Mouse (Mus musculus) heart, embryonic 16.5 days (tissue): Measurements from ENCODE around the gene 1700008O03Rik. TPM values are rescaled to one million over a fixed set of nuclear protein-coding genes. Genes with fewer than 3 reads are reported as not detected.

Experiments
- ATAC-seq: fragments of 200-750 bp; cut with Nextera tagmentation; replicated peaks from 2 replicates; pipeline ENCODE4 v1.8.0; 2017; ENCODE audit warnings: moderate number of reproducible peaks; ENCODE audit not compliant: insufficient read depth, low FRiP score; ENCODE audit errors: extremely low read depth
- H3K27ac ChIP-seq: fragments of 300-500 bp; sonication (generic); 2 replicates; pipeline ENCODE4 v1.5.1; 2014; ENCODE audit warnings: mild to moderate bottlenecking, low read length, control low read depth, moderate library complexity
- H3K27me3 ChIP-seq: fragments of 300-500 bp; sonication (generic); 2 replicates; pipeline ENCODE4 v1.6.1; 2014; ENCODE audit warnings: low read length, mixed read lengths; ENCODE audit not compliant: control insufficient read depth, insufficient read depth
- H3K36me3 ChIP-seq: fragments of 300-500 bp; sonication (generic); 2 replicates; pipeline ENCODE4 v1.6.1; 2014; ENCODE audit not compliant: control insufficient read depth, insufficient read depth
- H3K4me1 ChIP-seq: fragments of 300-500 bp; sonication (generic); 2 replicates; pipeline ENCODE4 v1.6.1; 2014; ENCODE audit warnings: low read length, mixed read lengths; ENCODE audit not compliant: control insufficient read depth, insufficient read depth
- H3K4me2 ChIP-seq: fragments of 300-500 bp; sonication (generic); 2 replicates; pipeline ENCODE4 v1.6.1; 2014; ENCODE audit warnings: low read depth, mild to moderate bottlenecking, control low read depth, low read length
- H3K4me3 ChIP-seq: fragments of 300-500 bp; sonication (generic); 2 replicates; pipeline ENCODE4 v1.5.1; 2014; ENCODE audit warnings: mild to moderate bottlenecking, control low read depth, low read length
- H3K9ac ChIP-seq: fragments of 300-500 bp; sonication (generic); 2 replicates; pipeline ENCODE4 v1.6.1; 2014; ENCODE audit warnings: low read length, control low read depth
- H3K9me3 ChIP-seq: fragments of 300-500 bp; sonication (generic); replicated peaks from 2 replicates; pipeline ENCODE4 v1.6.1; 2016; ENCODE audit warnings: low read length; ENCODE audit not compliant: control insufficient read depth
- WGBS: fragments of 180-500 bp; shearing (Covaris S2); extraction: QIAGEN DNeasy Blood & Tissue Kit; methylation state at CpG from one replicate; pipeline ENCODE4 v1.1.7; 2014; 5-methylcytosine and 5-hydroxymethylcytosine counted together
- polyA plus RNA-seq: library from polyadenylated mRNA; unstranded; fragments of >200 nt; fragmentation: Nextera tagmentation; extraction: Ambion mirVana; gene quantifications from 2 replicates; pipeline ENCODE4 v1.2.1, GENCODE M21; 2015

1700008O03Rik gene
- polyA plus RNA-seq, result 0.32 and 0.41 TPM in 2 replicates

DNA sequence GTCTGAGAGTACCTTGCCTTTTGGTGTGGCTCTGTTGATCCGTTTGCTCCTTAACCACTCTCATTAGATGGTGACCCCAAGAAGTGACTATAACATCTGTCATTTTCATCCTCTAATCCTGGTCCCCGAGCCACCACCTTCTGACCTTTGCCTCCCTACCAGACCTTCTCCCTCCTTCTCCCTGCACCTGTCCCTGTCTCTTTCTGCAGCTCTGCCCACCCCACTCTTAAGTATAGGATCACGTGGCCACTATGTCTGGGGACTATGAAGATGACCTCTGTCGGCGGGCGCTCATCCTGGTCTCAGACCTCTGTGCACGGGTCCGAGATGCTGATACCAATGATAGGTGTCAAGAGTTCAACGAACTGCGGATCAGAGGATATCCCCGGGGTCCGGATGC, at the start of gene 1700008O03Rik:
1700008O03Rik (minus strand) TSS at position 101 of the 400 bp plus-strand sequence.
- peak within 1 kb of the TSS; percentile 59 for H3K4me3 ChIP-seq
- WGBS, result 76% methylated on average over 12 of the region's 12 CpGs
- no peak within 1 kb of the TSS for H3K27ac ChIP-seq
- H3K4me1 ChIP-seq, result peaks cover 2% of the 10 kb centered on the region; the same call in 1 of the 2 replicates
- H3K36me3 ChIP-seq, result no peaks in the 10 kb centered on the region
- peaks cover 19% of the 10 kb centered on the region for H3K27me3 ChIP-seq
- peak within 1 kb of the TSS; percentile 94 for H3K4me2 ChIP-seq
- no peak for ATAC-seq
- 0 out of 2 replicates have a peak, but pooled peaks cover 1% of the 10 kb centered on the region for H3K9me3 ChIP-seq
- H3K9ac ChIP-seq, result peak within 1 kb of the TSS; percentile 64

DNA sequence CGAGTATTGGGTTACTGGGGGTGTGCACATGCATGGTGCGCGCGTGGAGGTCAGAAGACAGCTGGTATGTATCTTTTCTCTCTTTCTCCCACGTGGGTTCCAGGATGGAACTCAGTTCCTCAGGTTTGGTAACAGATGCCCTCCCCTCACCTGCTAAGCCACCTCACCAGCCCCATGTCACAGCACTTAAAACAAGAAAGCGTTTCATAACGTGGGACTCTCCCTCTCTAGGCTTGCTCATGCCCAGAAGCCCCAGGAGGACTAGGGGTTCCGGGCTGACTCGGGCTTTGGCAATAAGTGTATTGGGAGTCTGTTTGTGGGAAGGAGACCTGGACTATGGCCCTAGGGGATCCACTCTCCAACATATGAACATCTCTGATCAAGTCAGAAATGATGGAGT, 48.5 kb upstream of the 1700008O03Rik start:
- Histone ChIP-seq H3K9me3 (no peaks in the 10 kb centered on the region), H3K27me3 (peaks cover 43% of the 10 kb centered on the region), H3K36me3 (no peaks in the 10 kb centered on the region), H3K4me2 (no peak overlapping the region), H3K4me3 (no peak overlapping the region), H3K9ac (no peak overlapping the region), H3K4me1 (peaks cover 4% of the 10 kb centered on the region; the same call in 1 of the 2 replicates), H3K27ac (no peak overlapping the region)
- 68% methylated on average over 9 of the region's 9 CpGs for WGBS
- ATAC-seq, result no peak

DNA sequence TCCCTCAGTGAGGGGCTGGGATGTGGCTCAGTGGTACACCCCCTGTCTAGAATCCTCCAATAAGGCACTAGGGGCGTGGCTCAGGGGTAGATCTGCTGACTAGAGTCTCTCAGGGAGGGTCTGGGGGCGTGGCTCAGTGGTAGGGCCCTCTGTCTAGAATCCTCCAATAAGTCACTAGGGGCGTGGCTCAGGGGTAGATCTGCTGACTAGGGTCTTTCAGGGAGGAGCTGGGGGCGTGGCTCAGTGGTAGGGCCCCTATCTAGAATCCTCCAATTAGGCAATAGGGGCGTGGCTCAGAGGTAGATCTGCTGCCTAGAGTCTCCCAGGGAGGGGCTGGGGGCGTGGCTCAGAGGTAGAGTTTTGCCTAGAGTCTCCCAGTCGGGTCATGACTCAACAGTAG, 47.8 kb upstream of the 1700008O03Rik start:
- H3K36me3 ChIP-seq, result no peaks in the 10 kb centered on the region
- no peak for ATAC-seq

DNA sequence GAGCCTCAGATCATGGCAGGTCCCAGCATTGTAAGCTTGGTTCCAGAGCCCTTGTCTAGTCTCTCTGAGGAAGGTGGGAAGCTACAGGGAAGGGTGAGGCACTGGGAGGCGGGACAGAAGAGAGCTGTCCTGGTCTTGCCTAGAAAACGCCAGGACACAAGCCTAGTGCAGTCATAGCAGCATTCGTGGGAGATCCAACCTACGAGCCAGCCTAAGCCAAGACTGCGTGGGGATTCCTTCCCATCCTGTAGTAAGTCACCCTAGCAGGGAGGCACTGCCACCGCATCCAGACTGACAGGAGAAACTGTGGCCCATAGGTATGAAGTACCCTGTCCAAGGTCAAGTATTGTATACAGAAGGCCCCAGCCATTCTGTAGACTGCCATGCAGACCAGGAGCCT, 46.9 kb upstream of the 1700008O03Rik start:
- H3K9me3 ChIP-seq, result no peaks in the 10 kb centered on the region
- H3K4me2 ChIP-seq, result no peak overlapping the region
- no peaks in the 10 kb centered on the region for H3K36me3 ChIP-seq
- WGBS, result 61% methylated on average over 6 of the region's 6 CpGs
- peaks cover 51% of the 10 kb centered on the region for H3K27me3 ChIP-seq
- no peak overlapping the region for H3K27ac ChIP-seq
- no peak overlapping the region for H3K9ac ChIP-seq
- no peak overlapping the region for H3K4me3 ChIP-seq
- peaks cover 7% of the 10 kb centered on the region; the same call in 1 of the 2 replicates for H3K4me1 ChIP-seq
- ATAC-seq, result no peak

More for the DNA sequence above, 47.8 kb upstream of the 1700008O03Rik start:
- no peak overlapping the region for H3K27ac ChIP-seq
- H3K9me3 ChIP-seq, result no peaks in the 10 kb centered on the region
- H3K27me3 ChIP-seq, result peaks cover 46% of the 10 kb centered on the region
- no peak overlapping the region for H3K4me2 ChIP-seq
- peaks cover 5% of the 10 kb centered on the region; the same call in 1 of the 2 replicates for H3K4me1 ChIP-seq
- H3K9ac ChIP-seq, result no peak overlapping the region
- H3K4me3 ChIP-seq, result no peak overlapping the region
- 3% methylated on average over 7 of the region's 7 CpGs for WGBS

DNA sequence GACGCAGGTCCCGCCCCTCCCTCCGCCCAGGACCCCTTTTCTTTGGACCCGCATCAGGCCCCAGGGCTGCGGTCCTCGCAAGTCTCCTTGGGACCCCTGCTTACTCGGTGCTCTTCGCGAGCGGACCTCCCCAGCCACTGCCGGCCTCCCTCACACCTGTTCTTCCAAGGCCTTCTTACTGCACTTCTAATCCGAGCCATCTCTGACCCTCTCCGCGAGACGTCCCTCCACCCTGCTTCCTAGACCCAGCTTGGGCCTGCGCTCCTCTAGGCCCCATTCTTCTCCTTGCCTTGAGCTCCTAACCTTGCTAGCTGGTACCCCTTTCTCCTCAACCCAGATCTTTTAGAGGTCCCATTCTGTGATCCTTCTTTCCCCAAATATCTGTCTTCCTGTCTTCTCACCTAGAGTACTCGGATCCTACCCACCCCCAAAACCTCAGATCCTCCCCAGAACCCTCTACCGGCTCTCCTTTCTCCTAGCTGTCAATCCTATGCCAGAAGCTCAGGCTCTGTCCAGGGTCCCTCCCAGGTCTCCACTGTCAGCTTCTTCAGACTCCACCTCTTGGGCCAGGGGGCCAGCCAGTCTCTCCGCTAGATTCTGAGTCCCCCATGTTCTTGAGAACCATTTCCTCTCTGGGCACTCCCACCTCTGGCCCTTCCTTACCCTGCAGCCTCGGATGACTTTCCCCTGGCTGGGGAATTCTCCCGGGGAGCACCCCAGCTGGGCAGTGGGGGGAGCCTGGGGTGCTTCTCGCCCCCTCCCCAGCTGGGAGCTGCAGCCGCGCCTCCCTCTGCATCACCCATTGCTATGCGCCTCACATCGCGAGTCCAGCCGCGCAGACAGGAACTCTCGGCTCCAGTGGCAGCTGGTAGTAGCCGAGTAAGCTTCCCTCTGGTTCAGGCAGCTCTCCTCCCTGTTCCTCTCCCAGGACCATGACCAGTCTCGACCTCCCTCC, 44.2 kb upstream of the 1700008O03Rik start:
- ATAC-seq, result no peak
- Histone ChIP-seq H3K27ac (no peak overlapping the region), H3K36me3 (no peaks in the 10 kb centered on the region), H3K4me2 (peak overlapping the region; percentile 71; the same call in 1 of the 2 replicates), H3K9ac (no peak overlapping the region), H3K27me3 (peaks cover 59% of the 10 kb centered on the region), H3K9me3 (no peaks in the 10 kb centered on the region), H3K4me3 (peak overlapping the region; percentile 55), H3K4me1 (peaks cover 7% of the 10 kb centered on the region; the same call in 1 of the 2 replicates)
- 4% methylated on average over 30 of the region's 32 CpGs for WGBS

DNA sequence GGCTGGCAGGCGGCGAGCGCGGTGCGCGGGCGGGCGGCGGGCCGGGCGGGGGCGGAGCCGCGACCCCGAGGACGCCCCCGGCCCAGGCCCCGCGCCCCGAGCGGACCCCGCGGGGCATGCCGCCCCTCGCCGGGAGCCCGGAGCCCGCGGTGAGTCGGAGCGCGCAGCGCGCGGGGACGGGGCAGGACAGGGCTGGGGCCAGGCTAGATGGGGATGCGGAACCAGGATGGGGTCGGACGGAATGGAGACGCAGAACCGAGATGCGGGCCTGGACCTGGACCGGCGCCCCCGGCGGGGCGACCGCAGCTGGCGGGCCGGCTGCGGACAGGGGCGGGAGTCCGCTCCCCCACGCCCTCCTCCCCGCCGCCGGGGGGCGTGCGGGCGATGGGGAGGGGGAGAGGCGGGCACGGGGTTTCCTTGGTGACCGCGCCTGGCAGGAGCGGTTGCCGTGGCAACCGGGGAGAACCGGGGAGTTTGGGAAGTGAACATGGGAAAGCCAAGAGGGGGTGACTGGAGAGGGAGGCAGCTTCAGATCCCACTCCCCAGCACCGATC, 43.4 kb upstream of the 1700008O03Rik start, which contains the start of gene Lrrc4b:
Lrrc4b (plus strand) TSS at position 51 of the 554 bp plus-strand sequence.
- H3K27me3 ChIP-seq, result peaks cover 56% of the 10 kb centered on the region
- no peak within 1 kb of the TSS for H3K9ac ChIP-seq
- under 1% methylated on average over 61 of the region's 69 CpGs for WGBS

DNA sequence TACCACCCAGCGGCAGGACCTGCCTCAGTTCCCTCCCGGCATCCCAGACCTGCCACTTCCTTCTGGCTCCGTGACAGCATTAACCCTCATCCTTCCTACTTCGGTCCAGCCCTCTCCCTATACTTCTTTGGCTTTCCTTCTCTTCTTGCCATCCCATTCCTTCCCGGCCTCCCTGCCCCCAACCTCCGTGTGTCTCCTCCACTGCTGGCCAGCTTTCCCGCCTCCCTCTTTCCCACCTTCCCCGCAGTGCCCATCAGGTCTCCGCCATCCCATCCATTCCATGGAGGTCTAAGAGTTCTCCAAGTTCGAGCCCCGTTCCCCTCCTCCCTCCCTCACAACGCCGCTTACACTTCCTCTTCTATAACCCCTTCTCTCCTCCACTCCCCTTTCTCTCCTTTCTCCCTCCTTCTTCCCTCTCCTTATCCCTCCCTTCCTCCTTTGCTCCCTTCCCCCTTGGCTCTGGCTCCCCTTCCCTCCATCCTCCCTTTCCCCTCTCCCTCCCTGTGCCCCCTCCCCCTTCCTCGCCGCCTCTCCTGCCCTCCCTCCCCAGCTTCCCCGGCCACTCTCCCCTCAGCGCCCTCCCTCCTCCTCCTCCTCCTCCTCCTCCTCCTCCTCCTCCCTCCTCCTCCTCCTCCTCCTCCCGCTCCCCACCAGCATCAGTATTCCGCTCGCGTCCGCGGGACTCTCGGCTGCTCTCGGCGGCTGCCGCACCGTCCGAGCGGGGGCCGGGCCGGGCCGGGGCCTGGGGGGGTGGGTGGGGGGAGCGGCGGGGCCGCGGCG, 42.7 kb upstream of the 1700008O03Rik start:
- Histone ChIP-seq H3K4me1 (peaks cover 7% of the 10 kb centered on the region; the same call in 1 of the 2 replicates), H3K9ac (no peak overlapping the region), H3K9me3 (no peaks in the 10 kb centered on the region), H3K27ac (no peak overlapping the region), H3K4me2 (peak overlapping the region; percentile 71), H3K4me3 (peak overlapping the region; percentile 55), H3K27me3 (peaks cover 52% of the 10 kb centered on the region), H3K36me3 (no peaks in the 10 kb centered on the region)
- 4% methylated on average over 17 of the region's 38 CpGs for WGBS
- ATAC-seq, result 0 out of 2 replicates have a peak, but pooled peaks have one; percentile 19

More for the DNA sequence above, 43.4 kb upstream of the 1700008O03Rik start, which contains the start of gene Lrrc4b:
- ATAC-seq, result peak; percentile 23; the same call in 1 of the 2 replicates
- H3K4me1 ChIP-seq, result peaks cover 7% of the 10 kb centered on the region; the same call in 1 of the 2 replicates
- H3K4me2 ChIP-seq, result peak within 1 kb of the TSS; percentile 71
- no peaks in the 10 kb centered on the region for H3K36me3 ChIP-seq
- no peaks in the 10 kb centered on the region for H3K9me3 ChIP-seq
- H3K4me3 ChIP-seq, result peak within 1 kb of the TSS; percentile 55
- H3K27ac ChIP-seq, result no peak within 1 kb of the TSS

DNA sequence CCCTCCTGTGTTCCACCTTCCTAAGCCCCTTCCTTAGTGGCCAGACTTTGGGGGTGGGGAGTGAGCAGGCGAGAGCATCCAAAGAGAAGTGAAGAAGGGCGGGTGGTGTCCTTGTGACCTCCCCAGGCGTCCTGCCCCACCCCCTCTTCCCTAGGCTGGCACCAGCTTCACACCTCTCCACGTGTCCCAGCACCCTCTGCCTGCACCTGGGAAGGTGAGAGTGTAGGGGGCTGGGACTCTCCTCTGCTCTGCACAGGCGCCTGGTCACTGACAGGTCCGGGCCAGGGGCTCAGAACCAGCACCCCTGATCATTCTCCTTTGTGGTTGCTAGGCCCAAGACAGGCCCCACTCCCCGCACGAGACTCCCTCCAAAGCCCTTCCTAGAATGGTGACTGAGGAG, 42.0 kb upstream of the 1700008O03Rik start:
- no peak for ATAC-seq
- H3K27ac ChIP-seq, result no peak overlapping the region
- H3K36me3 ChIP-seq, result no peaks in the 10 kb centered on the region
- peaks cover 7% of the 10 kb centered on the region; the same call in 1 of the 2 replicates for H3K4me1 ChIP-seq
- H3K9me3 ChIP-seq, result no peaks in the 10 kb centered on the region
- no peak overlapping the region for H3K4me2 ChIP-seq
- WGBS, result 14% methylated on average over 8 of the region's 8 CpGs
- H3K4me3 ChIP-seq, result no peak overlapping the region
- H3K27me3 ChIP-seq, result peaks cover 51% of the 10 kb centered on the region
- no peak overlapping the region for H3K9ac ChIP-seq
